Mouse (Mus musculus) neutrophil, adult 5-6 weeks (primary cell): ENCODE results near the gene Gm4756. TPM values are rescaled to one million over a fixed set of nuclear protein-coding genes. Genes with fewer than 3 reads are reported as not detected.
"Not testable (repeated sequence)": the region's sequence is repeated elsewhere in the genome, so short reads cannot be mapped to it uniquely, and the experiment has no call there.

Experiments
- ATAC-seq: fragments of 151-379, 151-347 bp; 2 replicates; pipeline ENCODE4 v1.8.0; 2017; ENCODE audit warnings: mild to moderate bottlenecking, moderate TSS enrichment; ENCODE audit not compliant: insufficient number of reproducible peaks, poor library complexity, low FRiP score, severe bottlenecking; ENCODE audit errors: extremely low read depth
- total RNA-seq: library from RNA; stranded (forward); fragments of 200-1000 nt; gene quantifications from 2 replicates; pipeline ENCODE4 v1.2.3, GENCODE M21; 2017

The Gm4756 gene
- total RNA-seq = not detected in 2 replicates

- no peak for ATAC-seq
These were observed at the start of gene Gm4756 for GRCm38 (mm10) chr12:72649611-72650330. Gm4756 (minus strand) TSS chr12:72649661.

GRCm38 (mm10) chr12:72694901-72695463, 45.5 kb upstream of the Gm4756 start:
- no peak for ATAC-seq

- ATAC-seq = no peak
These were observed 45.0 kb upstream of the Gm4756 start for GRCm38 (mm10) chr12:72694438-72694837.

GRCm38 (mm10) chr12:72693895-72694294, 44.4 kb upstream of the Gm4756 start:
- peak; percentile 63 for ATAC-seq

GRCm38 (mm10) chr12:72688281-72688680, 38.8 kb upstream of the Gm4756 start:
- not testable (repeated sequence) for ATAC-seq

GRCm38 (mm10) chr12:72687741-72688140, 38.3 kb upstream of the Gm4756 start:
- not testable (repeated sequence) for ATAC-seq

- not testable (repeated sequence) for ATAC-seq
These were observed 37.1 kb upstream of the Gm4756 start for GRCm38 (mm10) chr12:72686566-72686965.

GRCm38 (mm10) chr12:72683612-72684011, 34.2 kb upstream of the Gm4756 start:
- ATAC-seq = no peak

GRCm38 (mm10) chr12:72682511-72683282, 33.2 kb upstream of the Gm4756 start:
- ATAC-seq = no peak

GRCm38 (mm10) chr12:72681919-72682318, 32.5 kb upstream of the Gm4756 start:
- no peak for ATAC-seq

GRCm38 (mm10) chr12:72679635-72680034, 30.2 kb upstream of the Gm4756 start:
- ATAC-seq = 0 out of 2 replicates have a peak, but pooled peaks have one; percentile 48

- ATAC-seq = no peak
These were observed 25.4 kb upstream of the Gm4756 start for GRCm38 (mm10) chr12:72674820-72675219.

GRCm38 (mm10) chr12:72674079-72674797, 24.8 kb upstream of the Gm4756 start:
- no peak for ATAC-seq

GRCm38 (mm10) chr12:72671516-72672135, 22.2 kb upstream of the Gm4756 start:
- ATAC-seq = no peak

GRCm38 (mm10) chr12:72670921-72671320, 21.5 kb upstream of the Gm4756 start:
- ATAC-seq = no peak

GRCm38 (mm10) chr12:72667868-72668469, 18.5 kb upstream of the Gm4756 start:
- ATAC-seq = peak; percentile 74

- ATAC-seq = no peak
These were observed 16.6 kb upstream of the Gm4756 start for GRCm38 (mm10) chr12:72666015-72666414.

GRCm38 (mm10) chr12:72664735-72665337, 15.4 kb upstream of the Gm4756 start, which contains the start of gene Dhrs7:
Dhrs7 (minus strand) TSS chr12:72664909.
- peak; percentile 88 for ATAC-seq
